Mouse (Mus musculus) cerebellum, adult 11-12 months (tissue): ENCODE measurements around the gene Thumpd3.

ENCODE experiments used
- DNase-seq: peaks from one replicate; pipeline ENCODE4 v3.0.0; 2022

The Thumpd3 gene

DNA sequence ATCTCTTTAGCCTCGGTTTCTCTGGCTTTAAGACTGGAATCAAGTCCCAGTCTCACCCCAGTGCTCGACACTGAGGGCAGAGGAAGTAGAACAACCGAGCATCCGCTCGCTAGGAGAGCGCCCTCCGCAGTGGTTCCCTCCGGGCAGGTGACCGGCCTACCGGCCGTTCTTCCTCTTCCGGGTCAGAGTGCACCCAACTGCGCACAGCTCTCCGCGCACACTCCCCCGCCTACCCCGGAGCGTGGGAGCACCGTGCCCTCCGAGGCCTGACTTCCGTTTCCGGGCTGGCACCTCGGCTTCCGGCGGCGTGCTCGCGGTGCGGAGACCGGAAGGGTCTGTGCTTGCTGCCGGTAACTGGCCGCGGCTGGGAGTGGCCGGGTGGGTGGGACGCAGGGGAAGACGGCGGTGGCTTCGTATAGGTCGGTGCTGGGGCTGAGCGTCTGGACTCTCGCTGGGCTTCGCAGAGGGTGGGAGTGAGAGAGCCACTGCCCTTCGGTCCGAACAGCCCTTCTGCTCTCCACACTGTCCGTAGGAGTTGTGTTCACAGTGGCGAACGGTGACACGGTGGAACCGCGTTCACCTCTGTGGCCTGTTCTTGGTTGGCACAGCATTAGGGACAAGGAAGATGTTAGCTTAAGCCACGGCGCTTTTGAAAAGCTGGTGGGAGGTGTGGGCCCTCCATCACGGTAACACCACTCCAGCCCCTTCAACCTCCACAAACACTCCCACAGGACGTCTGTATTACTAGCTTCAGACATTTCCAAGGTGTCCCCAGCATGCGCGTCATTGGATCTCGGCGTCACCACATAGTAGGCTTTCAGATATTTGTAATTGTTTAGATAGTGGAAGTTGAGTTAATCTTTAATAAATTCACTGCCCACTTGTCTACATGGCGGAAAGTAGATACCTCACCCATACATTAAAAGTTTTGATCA is at the start of gene Thumpd3:
Gene Thumpd3, plus strand, starts transcription at position 185 of the 935 bp plus-strand sequence.
- DNase-seq, result peak; percentile 97

DNA sequence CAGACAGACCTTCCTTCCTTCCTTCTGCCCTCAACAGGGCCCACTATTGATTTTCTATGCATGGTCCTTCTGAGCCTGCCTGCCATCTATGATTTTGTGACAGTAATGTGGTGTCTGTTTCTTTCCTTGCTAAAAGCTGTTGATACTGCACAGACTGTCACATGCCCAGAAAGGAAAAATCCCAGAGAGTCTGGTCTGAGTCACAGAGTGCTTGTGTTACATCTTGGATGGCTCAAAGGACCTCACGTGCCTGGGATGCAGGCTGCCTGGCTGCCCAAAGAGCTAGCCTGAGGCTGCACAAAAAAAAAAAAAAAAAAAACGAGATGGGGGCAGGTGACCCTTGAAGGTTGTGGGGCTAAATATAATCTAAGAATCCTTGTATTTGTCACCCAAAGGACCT is 46.8 kb upstream of the Thumpd3 start:
- no peak for DNase-seq

DNA sequence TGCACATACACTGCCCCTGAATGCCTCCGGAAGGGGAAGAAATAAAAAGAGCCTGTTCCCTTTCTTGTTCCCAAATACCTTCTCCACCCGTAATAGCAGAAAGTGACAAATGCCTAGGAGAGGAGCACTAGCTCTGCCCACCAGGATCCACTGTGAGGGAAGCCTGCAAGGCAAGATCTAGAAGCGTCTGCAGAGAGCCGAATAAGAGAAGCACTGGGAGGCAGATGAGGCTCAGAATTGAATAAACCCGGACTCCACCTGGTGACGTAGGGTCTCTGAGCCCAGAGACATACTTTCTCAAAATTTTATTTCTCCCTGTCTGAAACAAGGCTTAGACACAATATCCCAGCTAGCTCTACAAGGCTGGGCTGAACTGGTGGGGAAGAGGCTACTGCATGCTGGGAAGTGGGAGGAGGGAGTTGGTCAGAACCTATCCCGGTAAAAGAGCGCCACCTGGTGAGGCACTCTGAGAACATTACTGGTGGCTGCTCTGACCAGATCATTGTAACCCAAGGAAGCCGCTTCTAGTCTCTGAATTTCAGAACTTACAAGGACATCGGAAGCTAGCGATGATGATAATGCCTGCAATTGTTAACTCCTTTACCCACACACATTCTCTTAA is 45.2 kb upstream of the Thumpd3 start:
- DNase-seq, result peak; percentile 85

DNA sequence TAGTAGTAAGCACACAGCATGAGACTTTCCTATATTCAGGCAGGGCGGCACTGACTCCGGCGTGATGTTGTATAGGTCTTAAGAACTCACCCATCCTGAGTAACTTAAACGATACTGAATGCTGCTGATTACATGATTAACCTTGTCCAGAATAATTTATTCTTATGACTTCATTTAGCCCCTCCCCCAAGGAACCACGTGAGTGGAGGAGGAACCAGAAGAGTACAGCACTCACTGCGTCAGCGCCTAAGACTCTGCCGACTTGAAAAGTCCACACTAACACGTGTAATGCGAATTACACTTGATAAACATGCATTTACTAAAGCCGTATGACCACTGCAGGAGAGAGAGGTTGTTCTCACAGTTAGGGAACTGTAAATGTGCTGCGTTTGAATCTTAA is 44.3 kb upstream of the Thumpd3 start:
- DNase-seq, result no peak

GRCm38 (mm10) chr6:113003313-113004111 is 42.5 kb upstream of the Thumpd3 start:
- no peak for DNase-seq

DNA sequence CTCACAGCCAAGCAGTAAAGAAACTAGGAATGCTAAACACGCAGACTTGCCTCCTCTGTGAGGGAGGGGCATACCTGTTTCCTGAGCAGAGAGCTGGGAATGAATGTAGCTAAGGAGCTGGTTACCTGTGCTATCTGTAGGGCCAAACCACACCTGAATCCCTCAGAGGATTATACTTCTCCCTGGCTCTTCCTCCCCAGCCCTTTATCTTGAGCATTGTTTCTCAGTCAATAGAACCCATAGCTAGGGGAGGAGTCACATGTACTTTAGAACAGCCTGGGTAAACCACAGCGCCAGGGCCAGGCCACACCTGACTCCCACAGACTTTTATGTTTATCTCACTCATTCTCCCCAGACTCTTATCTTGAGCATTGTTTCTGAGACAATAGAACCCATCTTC is 39.2 kb upstream of the Thumpd3 start:
- DNase-seq, result no peak

DNA sequence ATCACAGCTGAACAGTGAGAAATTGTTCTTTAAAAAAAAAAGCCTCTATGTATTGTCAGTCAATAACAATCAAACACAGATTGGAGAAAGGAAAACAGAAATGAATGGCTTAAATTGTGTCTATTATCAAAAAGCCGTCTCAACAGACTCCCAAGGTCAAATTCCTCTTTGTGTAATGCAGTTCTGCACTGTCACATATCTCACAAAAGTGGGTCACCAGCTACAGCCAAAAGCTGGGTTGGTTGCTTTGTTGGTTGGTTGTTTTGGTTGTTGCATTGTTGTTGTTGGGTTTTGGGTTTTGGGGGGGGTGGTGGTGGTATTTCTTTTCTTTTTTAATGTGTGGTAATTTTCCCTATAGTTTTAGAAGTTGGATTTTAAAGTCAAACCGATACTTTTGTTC is 34.1 kb upstream of the Thumpd3 start:
- DNase-seq, result no peak

- DNase-seq, result peak; percentile 67
Measured at GRCm38 (mm10) chr6:113012495-113012941, 33.5 kb upstream of the Thumpd3 start.

DNA sequence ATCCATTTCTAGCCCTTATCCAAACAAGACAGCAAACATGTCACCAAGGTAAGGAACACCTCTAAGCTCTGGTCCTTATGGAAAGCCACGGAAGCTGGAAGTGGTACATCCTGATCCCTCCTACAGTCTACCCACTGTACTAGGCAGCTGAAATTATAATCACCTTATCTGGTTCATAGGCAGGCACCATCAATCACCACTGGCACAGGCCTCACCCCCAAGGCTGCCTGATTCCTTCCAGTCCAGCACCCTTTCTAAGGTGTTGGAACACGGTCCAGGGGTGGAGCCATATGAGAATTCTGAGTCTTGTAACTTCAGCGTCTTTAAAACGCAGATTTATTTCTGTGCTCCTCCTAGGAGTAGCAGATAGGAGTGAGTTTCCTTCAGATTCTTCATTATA is 32.5 kb upstream of the Thumpd3 start:
- DNase-seq, result no peak

DNA sequence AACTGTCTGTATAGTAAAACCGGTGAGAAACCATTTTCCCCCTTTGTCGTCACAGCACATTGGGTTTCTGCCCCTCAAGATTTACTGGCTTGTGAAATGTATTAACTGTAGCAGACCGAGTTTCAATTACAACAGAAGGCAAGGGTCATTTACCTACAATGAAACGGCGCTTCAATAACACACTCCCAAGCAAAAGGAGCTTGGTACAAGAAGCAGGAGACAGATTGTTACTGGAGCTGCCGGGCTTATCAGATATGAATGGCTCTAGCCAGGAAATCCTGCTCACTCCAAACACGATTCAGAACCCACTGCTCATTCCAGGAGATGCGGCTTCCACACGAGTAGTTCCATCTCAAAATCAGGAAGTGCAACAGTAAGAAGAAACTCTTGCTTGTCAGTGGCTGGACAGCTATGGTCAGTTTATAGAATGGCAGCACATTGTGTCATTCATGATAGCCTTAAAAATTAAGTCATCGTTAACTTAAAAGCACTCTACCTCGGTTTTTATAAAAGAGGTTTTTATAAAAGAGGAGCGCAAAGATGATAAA is 28.5 kb upstream of the Thumpd3 start:
- DNase-seq, result no peak

DNA sequence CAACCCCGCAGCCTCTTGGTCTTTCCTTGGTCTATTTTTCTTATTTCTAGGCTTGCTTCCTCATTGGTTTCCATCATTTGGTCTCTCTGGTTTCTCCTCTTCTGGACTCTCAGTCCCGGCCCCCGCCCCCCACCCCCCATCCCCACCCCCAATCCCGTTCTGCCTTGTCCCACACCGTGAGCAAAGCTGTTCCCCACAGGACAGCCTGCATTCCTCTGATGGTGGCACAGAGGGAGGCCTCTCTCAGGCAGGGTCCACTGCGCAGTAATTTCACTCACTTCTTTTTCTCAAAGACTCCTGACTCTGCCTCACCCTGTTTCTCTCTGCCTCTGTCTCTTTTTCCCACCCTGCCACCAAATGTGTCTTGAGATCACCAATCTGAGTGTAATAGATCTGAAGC is 27.9 kb upstream of the Thumpd3 start:
- DNase-seq, result no peak

GRCm38 (mm10) chr6:113024866-113025265 is 21.2 kb upstream of the Thumpd3 start:
- DNase-seq, result no peak

DNA sequence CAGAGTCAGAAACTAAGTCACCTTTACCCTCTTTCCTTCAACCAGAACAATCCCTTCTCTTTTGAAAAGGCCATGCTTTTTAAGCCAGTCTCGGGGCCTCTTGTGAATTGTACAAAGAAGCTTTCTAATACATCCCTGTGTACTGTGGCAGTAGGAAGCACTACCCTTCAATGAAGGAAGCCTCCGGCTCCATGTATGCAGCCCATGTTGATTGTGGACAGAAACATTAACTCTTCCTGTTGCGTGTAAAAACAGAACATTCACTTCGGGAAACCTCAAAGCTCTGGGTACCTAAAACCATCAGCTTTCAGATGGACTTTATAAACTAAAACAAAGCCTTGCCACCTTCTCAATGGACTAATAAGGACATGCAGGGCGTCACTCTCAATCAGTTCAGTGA is 20.3 kb upstream of the Thumpd3 start:
- DNase-seq, result no peak

DNA sequence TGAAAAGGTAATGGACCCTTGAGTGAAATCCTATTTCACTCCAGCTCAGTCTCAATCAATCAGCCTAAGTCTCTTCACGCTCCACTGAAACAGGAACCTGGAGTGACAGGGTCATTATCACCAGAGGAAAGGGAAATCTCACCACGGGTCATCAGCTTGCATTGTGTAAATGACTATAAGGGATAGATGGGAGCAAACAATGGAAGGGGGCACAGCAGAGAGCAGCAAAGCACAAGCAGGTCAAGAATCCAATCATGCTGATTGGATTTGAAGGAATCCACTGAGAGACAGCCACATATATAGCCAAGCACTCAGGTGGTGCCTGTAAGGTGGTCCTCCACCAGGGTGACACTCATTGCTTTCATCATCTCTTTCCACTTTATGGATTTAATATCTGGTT is 18.6 kb upstream of the Thumpd3 start:
- no peak for DNase-seq

GRCm38 (mm10) chr6:113029006-113029405 is 17.0 kb upstream of the Thumpd3 start:
- no peak for DNase-seq

DNA sequence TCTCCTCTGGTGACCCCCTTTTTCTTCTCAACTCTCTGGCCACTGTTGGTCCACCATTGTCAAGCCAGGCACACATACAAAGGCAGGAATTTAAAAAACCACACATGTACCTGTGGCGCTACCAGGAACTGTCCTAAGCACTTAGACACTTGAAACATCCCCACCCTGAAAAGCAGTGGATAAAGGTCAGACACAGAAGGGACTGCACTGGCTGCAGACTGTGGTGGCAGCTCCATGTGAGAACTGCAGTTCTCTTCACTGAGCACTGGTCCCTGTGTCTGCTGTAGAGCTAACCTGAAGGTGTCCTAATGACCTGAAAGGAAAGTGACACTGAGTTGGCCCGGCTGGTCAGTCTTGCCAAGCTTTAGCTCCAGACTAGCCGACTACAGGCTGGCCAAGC is 15.5 kb upstream of the Thumpd3 start:
- no peak for DNase-seq

GRCm38 (mm10) chr6:113030970-113031660 is 14.9 kb upstream of the Thumpd3 start:
- DNase-seq, result peak; percentile 34

DNA sequence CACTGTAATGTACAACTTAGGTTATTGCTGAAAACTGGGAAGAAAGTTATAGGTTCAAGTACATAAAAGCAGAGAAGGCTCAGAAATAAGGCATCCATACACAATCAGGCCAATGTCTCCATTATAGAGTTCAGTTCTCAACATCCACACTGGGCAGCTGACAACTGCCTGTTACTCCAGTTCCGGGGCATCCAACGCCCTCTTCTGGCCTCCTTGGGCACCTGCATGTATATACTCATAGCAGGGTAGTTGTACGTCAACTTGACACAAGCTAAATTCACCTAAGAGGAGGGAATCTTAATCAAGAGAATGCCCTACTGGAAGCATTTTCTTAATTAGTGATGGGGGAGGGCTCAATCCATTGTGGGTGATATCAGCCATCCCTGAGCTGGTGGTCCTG is 13.9 kb upstream of the Thumpd3 start:
- DNase-seq, result no peak

GRCm38 (mm10) chr6:113033185-113033584 is 12.8 kb upstream of the Thumpd3 start:
- no peak for DNase-seq

DNA sequence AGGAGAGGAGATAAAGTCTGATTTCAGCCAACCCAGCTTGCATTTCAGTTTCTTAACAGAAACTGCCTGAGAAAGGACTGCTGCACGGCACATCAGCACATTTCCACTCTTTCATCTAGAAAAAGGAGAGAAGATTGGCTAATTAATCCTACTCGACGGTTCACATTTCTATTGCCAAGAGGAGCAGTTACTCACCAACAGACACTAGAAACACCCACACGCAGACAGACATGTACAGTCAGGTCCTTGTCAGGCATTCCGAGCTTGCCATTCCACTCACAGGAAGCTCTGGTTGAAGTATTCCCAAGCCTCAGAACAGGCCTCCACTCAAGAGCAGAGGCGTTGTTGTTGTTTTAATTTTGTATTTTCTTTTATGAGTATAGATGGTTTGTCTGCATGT is 11.6 kb upstream of the Thumpd3 start:
- DNase-seq, result no peak

DNA sequence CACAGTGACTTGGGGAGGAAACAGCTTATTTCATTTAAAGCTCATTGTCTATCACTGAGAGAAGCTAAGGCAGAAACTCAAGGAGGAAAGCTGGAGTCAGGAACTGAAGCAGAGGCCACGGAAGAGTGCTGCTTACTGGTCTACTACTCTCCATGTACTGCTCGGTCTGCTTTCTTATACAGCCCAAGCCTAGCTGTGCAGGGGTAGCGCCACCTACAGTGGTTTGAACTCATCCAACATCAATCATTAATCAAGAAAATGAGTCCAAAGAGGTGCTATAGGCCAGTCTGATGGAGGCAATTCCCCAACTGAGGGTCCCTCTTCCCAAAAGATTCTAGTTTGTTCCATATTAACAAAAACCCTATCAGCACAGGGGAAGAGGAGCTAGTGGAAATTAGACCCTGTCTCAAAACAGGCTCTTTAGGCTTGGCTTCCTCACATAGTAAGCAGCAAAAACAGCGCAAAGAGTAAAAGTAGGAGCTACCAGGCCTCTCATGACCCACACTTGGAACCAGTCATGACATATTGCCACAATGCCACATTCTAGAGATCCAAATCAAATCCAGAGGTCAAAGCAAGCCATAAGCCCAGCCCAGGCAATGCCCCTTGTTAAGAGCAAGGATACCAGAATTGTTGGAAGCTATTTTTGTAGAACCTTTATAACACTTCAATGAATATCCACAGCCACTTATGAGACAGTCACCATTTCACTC is 9.4 kb upstream of the Thumpd3 start:
- DNase-seq, result no peak
